ENCODE assay signal across 11 mouse cellular contexts in the genomic region with DNA sequence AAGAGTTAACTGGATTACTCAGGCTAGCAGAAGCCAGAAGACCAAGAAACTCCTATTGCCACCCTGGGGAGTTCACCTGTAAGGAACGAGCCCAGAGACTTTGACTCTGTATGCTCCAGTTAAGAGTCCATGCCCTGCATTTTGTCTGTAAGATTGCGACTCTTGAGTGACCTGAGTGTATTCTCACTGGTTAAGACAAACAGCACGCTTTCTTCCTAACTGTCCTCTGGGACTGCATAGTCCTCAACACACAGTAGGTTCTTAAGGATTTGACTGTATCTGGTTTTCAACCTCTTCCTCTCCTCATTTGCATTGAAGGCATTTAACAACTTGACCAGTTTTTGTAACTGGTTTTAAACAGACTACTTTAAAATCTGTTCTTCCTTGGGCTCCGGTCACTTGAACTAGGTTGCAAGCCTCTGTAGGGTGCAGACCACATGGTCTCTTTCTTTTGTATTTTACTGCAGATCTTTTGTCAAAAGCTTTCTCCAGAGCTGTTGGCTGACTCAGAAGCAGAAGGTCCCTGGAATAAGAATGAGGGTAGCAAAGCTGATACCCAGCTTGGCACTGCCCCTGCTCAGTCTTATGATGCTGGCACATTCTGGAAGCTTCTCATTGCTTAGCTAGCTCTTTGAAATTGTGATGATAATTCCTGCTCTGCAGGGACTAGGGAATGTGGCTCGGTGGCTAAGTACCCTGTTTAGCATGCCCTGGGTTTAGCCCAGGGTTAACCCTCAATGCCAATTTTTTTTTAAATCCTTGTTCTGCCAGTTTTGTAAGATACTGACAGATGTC. TPM values are rescaled to one million over a fixed set of nuclear protein-coding genes. Genes with fewer than 3 reads are reported as not detected.
DNase-seq lines count a peak whose midpoint lies in the region; ATAC-seq and TF ChIP-seq lines count a peak whose summit lies in the region.
"Had no signal": no experiment of that assay in that cellular context is flagged by ENCODE, and none has a peak within 500 bp of the region (broad histone marks: within the 10 kb centered on the region; RNA-seq: fewer than 3 reads in every experiment).

No protein-coding gene starts in this region.

- 56% methylated on average over 5 of the region's 5 CpGs for WGBS in forebrain, embryonic 15.5 days
- 63% methylated on average over 5 of the region's 5 CpGs for WGBS in forebrain, embryonic 12.5 days
- 52% methylated on average over 5 of the region's 5 CpGs for WGBS in forebrain, postnatal 0 days

- no peak overlapping the region for H3K4me3 ChIP-seq in forebrain, embryonic 15.5 days
- no peak overlapping the region for H3K4me3 ChIP-seq in forebrain, embryonic 12.5 days (replicated peaks)
- no peak overlapping the region for H3K4me3 ChIP-seq in forebrain, postnatal 0 days (ENCODE audit: low read depth, low read length)
- H3K4me3 ChIP-seq: liver, embryonic 15.5 days had no signal

- no peaks in the 10 kb centered on the region for H3K9me3 ChIP-seq in forebrain, embryonic 15.5 days
- H3K9me3 ChIP-seq in forebrain, embryonic 12.5 days = no peaks in the 10 kb centered on the region
- no peaks in the 10 kb centered on the region for H3K9me3 ChIP-seq in forebrain, postnatal 0 days (ENCODE audit: low read length)
- H3K9me3 ChIP-seq: liver, embryonic 15.5 days had no signal

- ATAC-seq in forebrain, embryonic 15.5 days (replicated peaks) = peak; percentile 75
- no peak for ATAC-seq in forebrain, embryonic 12.5 days (ENCODE audit: low FRiP score)
- ATAC-seq in forebrain, postnatal 0 days = peak; percentile 92

- TF ChIP-seq CTCF in forebrain, postnatal 0 days (IDR thresholded peaks at IDR 0.05; ENCODE audit: low read depth) = no peak

- intact Hi-C loops in left cerebral cortex, postnatal 4 days (cut with DNase I) = no loop called here

- no peak overlapping the region for H3K9ac ChIP-seq in forebrain, embryonic 15.5 days (replicated peaks)
- H3K9ac ChIP-seq in forebrain, embryonic 12.5 days = no peak overlapping the region
- no peak overlapping the region for H3K9ac ChIP-seq in forebrain, postnatal 0 days
- H3K9ac ChIP-seq: liver, embryonic 15.5 days had no signal

- peaks cover 17% of the 10 kb centered on the region for H3K4me1 ChIP-seq in forebrain, embryonic 15.5 days
- peaks cover 17% of the 10 kb centered on the region for H3K4me1 ChIP-seq in forebrain, embryonic 12.5 days
- H3K4me1 ChIP-seq in forebrain, postnatal 0 days (ENCODE audit: insufficient read depth) = 0 out of 2 replicates have a peak, but pooled peaks cover 6% of the 10 kb centered on the region
- H3K4me1 ChIP-seq: liver, embryonic 15.5 days had no signal

- H3K27ac ChIP-seq in forebrain, embryonic 15.5 days (replicated peaks) = no peak overlapping the region
- no peak overlapping the region for H3K27ac ChIP-seq in forebrain, embryonic 12.5 days
- 0 out of 2 replicates have a peak overlapping the region, but pooled peaks have one; percentile 2 for H3K27ac ChIP-seq in forebrain, postnatal 0 days (ENCODE audit: low read depth, low read length)
- H3K27ac ChIP-seq: liver, embryonic 15.5 days had no signal

- H3K36me3 ChIP-seq in forebrain, embryonic 15.5 days = no peaks in the 10 kb centered on the region
- no peaks in the 10 kb centered on the region for H3K36me3 ChIP-seq in forebrain, embryonic 12.5 days (replicated peaks)
- H3K36me3 ChIP-seq in forebrain, postnatal 0 days (ENCODE audit: insufficient read depth) = no peaks in the 10 kb centered on the region
- H3K36me3 ChIP-seq: liver, embryonic 15.5 days had no signal

- H3K4me2 ChIP-seq in forebrain, embryonic 15.5 days (replicated peaks) = no peak overlapping the region
- no peak overlapping the region for H3K4me2 ChIP-seq in forebrain, embryonic 12.5 days
- H3K4me2 ChIP-seq in forebrain, postnatal 0 days (ENCODE audit: low read depth) = no peak overlapping the region
- H3K4me2 ChIP-seq: liver, embryonic 15.5 days had no signal

- peak; percentile 8 for DNase-seq in R1 (ENCODE audit: low read depth, low spot score)
- peak; percentile 53 for DNase-seq in forebrain, postnatal 0 days
- DNase-seq in left cerebral cortex, postnatal 4 days = peak; percentile 50
- no peak for DNase-seq in embryo, embryonic 11 days
- no peak for DNase-seq in adrenal gland, postnatal 36 days
- DNase-seq in gastrocnemius, postnatal 10 days = no peak
- DNase-seq: B cell, adult 2 months; heart, adult 11 months had no signal

- H3K27me3 ChIP-seq in forebrain, embryonic 15.5 days = no peaks in the 10 kb centered on the region
- no peaks in the 10 kb centered on the region for H3K27me3 ChIP-seq in forebrain, embryonic 12.5 days
- no peaks in the 10 kb centered on the region for H3K27me3 ChIP-seq in forebrain, postnatal 0 days (ENCODE audit: insufficient read depth, low read length)
- H3K27me3 ChIP-seq: liver, embryonic 15.5 days had no signal

RNA-seq across cellular contexts. Expression of gene Fmn2, which starts 20.5 kb away (rescaled TPM):
- polyA plus RNA-seq in forebrain, embryonic 15.5 days (2015; fragmentation: Nextera tagmentation; extraction: Ambion mirVana) = 6.8 and 7.1 TPM in 2 replicates
- polyA plus RNA-seq in forebrain, embryonic 12.5 days (2016; fragmentation: Nextera tagmentation; extraction: Ambion mirVana) = 7.1 and 8.6 TPM in 2 replicates
- total RNA-seq in forebrain, postnatal 0 days (2014; rRNA removed) = 13.9 and 21.3 TPM in 2 replicates
- 4.3 and 5.9 TPM in 2 replicates for polyA plus RNA-seq in forebrain, postnatal 0 days (2015; fragmentation: Nextera tagmentation; extraction: Ambion mirVana)
- 10 to 100 TPM; 44.4 to 46.6 TPM for total RNA-seq in left cerebral cortex, postnatal 4 days (2021)
- total RNA-seq in adrenal gland, postnatal 36 days (2021) = 1 to 10 TPM; 2.1 to 2.4 TPM
- total RNA-seq in gastrocnemius, postnatal 10 days (2021) = 1 to 10 TPM; 1.2 to 1.6 TPM
- polyA plus RNA-seq: liver, embryonic 15.5 days had no signal

Comparison
In these comparisons a context has a peak if more than half of its experiments do, and no peak if none do; other contexts are left out.
1. DNase-seq: peak in R1 (single experiment), forebrain, postnatal 0 days (single experiment) and left cerebral cortex, postnatal 4 days (single experiment); none in embryo, embryonic 11 days (single experiment), adrenal gland, postnatal 36 days (0 of 2) and gastrocnemius, postnatal 10 days (single experiment).